Mouse (Mus musculus): ENCODE data around the gene Ripply3. TPM values are rescaled to one million over a fixed set of nuclear protein-coding genes. Genes with fewer than 3 reads are reported as not detected.

Ripply3 gene
- polyA plus RNA-seq, 1 experiment, result 1.4 TPM

GRCm38 (mm10) chr16:94363814-94364213 is 35.6 kb downstream of the Ripply3 start:
- DNase-seq (ENCODE audit: low read depth), result no peak
- TF ChIP-seq POLR2A (IDR thresholded peaks at IDR 0.05; ENCODE audit: borderline replicate concordance, extremely low read depth, insufficient read depth, insufficient read length, poor library complexity, severe bottlenecking) (no peak), CTCF (IDR thresholded peaks at IDR 0.05; ENCODE audit: borderline replicate concordance, extremely low read depth, insufficient read depth, insufficient read length) (no peak)

GRCm38 (mm10) chr16:94365435-94365834 is 37.2 kb downstream of the Ripply3 start:
- TF ChIP-seq POLR2A (IDR thresholded peaks at IDR 0.05; ENCODE audit: borderline replicate concordance, extremely low read depth, insufficient read depth, insufficient read length, poor library complexity, severe bottlenecking) (no peak), CTCF (IDR thresholded peaks at IDR 0.05; ENCODE audit: borderline replicate concordance, extremely low read depth, insufficient read depth, insufficient read length) (no peak)
- DNase-seq (ENCODE audit: low read depth), result no peak

- no peak for DNase-seq (ENCODE audit: low read depth)
- TF ChIP-seq POLR2A (IDR thresholded peaks at IDR 0.05; ENCODE audit: borderline replicate concordance, extremely low read depth, insufficient read depth, insufficient read length, poor library complexity, severe bottlenecking) (no peak), CTCF (IDR thresholded peaks at IDR 0.05; ENCODE audit: borderline replicate concordance, extremely low read depth, insufficient read depth, insufficient read length) (no peak)
Observed at GRCm38 (mm10) chr16:94369596-94370172, 41.5 kb downstream of the Ripply3 start.

- TF ChIP-seq CTCF (IDR thresholded peaks at IDR 0.05; ENCODE audit: borderline replicate concordance, extremely low read depth, insufficient read depth, insufficient read length), result no peak
- peak; percentile 98 for TF ChIP-seq POLR2A (IDR thresholded peaks at IDR 0.05; ENCODE audit: borderline replicate concordance, extremely low read depth, insufficient read depth, insufficient read length, poor library complexity, severe bottlenecking)
- DNase-seq (ENCODE audit: low read depth), result peak; percentile 99
Observed at GRCm38 (mm10) chr16:94370173-94370914, 42.1 kb downstream of the Ripply3 start, which contains the start of gene Ttc3. Gene Ttc3 (plus strand): TSS chr16:94370618.

GRCm38 (mm10) chr16:94370915-94371300 is 42.7 kb downstream of the Ripply3 start:
- DNase-seq (ENCODE audit: low read depth), result no peak
- TF ChIP-seq CTCF (IDR thresholded peaks at IDR 0.05; ENCODE audit: borderline replicate concordance, extremely low read depth, insufficient read depth, insufficient read length), result no peak
- TF ChIP-seq POLR2A (IDR thresholded peaks at IDR 0.05; ENCODE audit: borderline replicate concordance, extremely low read depth, insufficient read depth, insufficient read length, poor library complexity, severe bottlenecking), result no peak

GRCm38 (mm10) chr16:94371301-94371931 is 43.2 kb downstream of the Ripply3 start, which contains the start of gene Pigp:
Gene Pigp (minus strand): TSS chr16:94371842.
- TF ChIP-seq CTCF (IDR thresholded peaks at IDR 0.05; ENCODE audit: borderline replicate concordance, extremely low read depth, insufficient read depth, insufficient read length) (peak; percentile 40; the same call in 1 of the 2 replicates), POLR2A (IDR thresholded peaks at IDR 0.05; ENCODE audit: borderline replicate concordance, extremely low read depth, insufficient read depth, insufficient read length, poor library complexity, severe bottlenecking) (0 out of 2 replicates have a peak, but pooled peaks have one; percentile 4)
- DNase-seq (ENCODE audit: low read depth), result peak; percentile 97

- TF ChIP-seq POLR2A (IDR thresholded peaks at IDR 0.05; ENCODE audit: borderline replicate concordance, extremely low read depth, insufficient read depth, insufficient read length, poor library complexity, severe bottlenecking) (no peak), CTCF (IDR thresholded peaks at IDR 0.05; ENCODE audit: borderline replicate concordance, extremely low read depth, insufficient read depth, insufficient read length) (no peak)
- DNase-seq (ENCODE audit: low read depth), result no peak
Observed at GRCm38 (mm10) chr16:94379386-94379785, 51.2 kb downstream of the Ripply3 start.

GRCm38 (mm10) chr16:94383277-94383676 is 55.1 kb downstream of the Ripply3 start:
- no peak for TF ChIP-seq CTCF (IDR thresholded peaks at IDR 0.05; ENCODE audit: borderline replicate concordance, extremely low read depth, insufficient read depth, insufficient read length)
- TF ChIP-seq POLR2A (IDR thresholded peaks at IDR 0.05; ENCODE audit: borderline replicate concordance, extremely low read depth, insufficient read depth, insufficient read length, poor library complexity, severe bottlenecking), result no peak
- no peak for DNase-seq (ENCODE audit: low read depth)

Other genes starting within 250 kb of the Ripply3 start
- gene Sim2, start 243.5 kb upstream of the Ripply3 start, polyA plus RNA-seq (2012; rRNA removed), result 0.74 and 0.81 TPM in 2 replicates
- 6.3 and 7.2 TPM in 2 replicates for gene Hlcs, start 14.8 kb upstream of the Ripply3 start, polyA plus RNA-seq (2012; rRNA removed)
- gene Ttc3, start 42.2 kb downstream of the Ripply3 start, polyA plus RNA-seq (2012; rRNA removed), result 290 and 425 TPM in 2 replicates
- gene Pigp, start 43.4 kb downstream of the Ripply3 start, polyA plus RNA-seq (2012; rRNA removed), result 76.8 and 101 TPM in 2 replicates
- gene Vps26c, start 198.4 kb downstream of the Ripply3 start, polyA plus RNA-seq (2012; rRNA removed), result 72.5 and 83.3 TPM in 2 replicates
- gene Dyrk1a, start 241.6 kb downstream of the Ripply3 start, polyA plus RNA-seq (2012; rRNA removed), result 51.7 and 57.3 TPM in 2 replicates